Mouse (Mus musculus) olfactory bulb, adult 2 months (tissue): ENCODE data around the gene 2310022A10Rik.

Source experiments
- CTCF ChIP-seq: fragments of 200-500 bp; IDR thresholded peaks from 2 replicates; pipeline ENCODE4 v1.5.1; 2012; ENCODE audit warnings: low read depth, mild to moderate bottlenecking, low read length, moderate library complexity; ENCODE audit not compliant: insufficient read depth
- POLR2A ChIP-seq: fragments of 200-500 bp; IDR thresholded peaks from 2 replicates; pipeline ENCODE4 v1.6.1; 2012; ENCODE audit warnings: mild to moderate bottlenecking, low read depth, low read length, moderate library complexity; ENCODE audit not compliant: insufficient read depth

DNA sequence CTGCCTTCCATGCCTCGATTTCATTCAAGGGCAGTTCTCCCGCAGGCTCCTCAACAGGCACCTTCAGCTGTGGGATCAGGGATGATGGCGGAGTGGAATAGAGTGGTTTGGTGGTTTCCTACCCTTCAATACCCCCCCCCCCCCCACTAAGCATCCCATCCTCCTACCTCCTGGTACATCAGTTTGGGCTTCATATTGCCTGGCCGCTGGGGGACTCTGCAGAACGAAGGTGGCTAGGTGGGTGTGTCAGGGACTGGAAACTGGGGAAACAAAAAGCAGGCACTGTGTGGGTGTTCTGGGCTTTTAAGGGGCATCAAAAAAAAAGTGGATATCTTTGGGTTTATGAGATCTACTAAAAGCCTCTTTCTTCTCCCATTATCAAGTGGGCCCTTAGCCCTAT, 11.1 kb upstream of the 2310022A10Rik start:
- no peak for TF ChIP-seq POLR2A
- TF ChIP-seq CTCF: no peak
